Mouse (Mus musculus): ENCODE results near the gene Uqcrh. TPM values are rescaled to one million over a fixed set of nuclear protein-coding genes. Genes with fewer than 3 reads are reported as not detected.

Gene Uqcrh
- total RNA-seq, 2 experiments from 2014 or later: 876 to 989 TPM

Other genes starting within 250 kb of the Uqcrh start
- gene Mob3c, start 247.0 kb downstream of the Uqcrh start, total RNA-seq (2021): 1 to 10 TPM; 2.8 to 3.4 TPM
- 10 to 100 TPM; 23.8 to 25.4 TPM for gene Mknk1, start 235.9 kb downstream of the Uqcrh start, total RNA-seq (2021)
- not detected for gene Kncn, start 190.7 kb downstream of the Uqcrh start, total RNA-seq (2021)
- gene 6430628N08Rik, start 184.4 kb downstream of the Uqcrh start, total RNA-seq (2021): not detected
- gene Dmbx1, start 135.1 kb downstream of the Uqcrh start, total RNA-seq (2021): not detected
- under 1 TPM in 1 of 2 experiments, not detected in 1; 0.39 TPM for gene Faah, start 57.1 kb downstream of the Uqcrh start, total RNA-seq (2021)
- 10 to 100 TPM; 12.7 to 13.9 TPM for gene Nsun4, start 21.2 kb downstream of the Uqcrh start, total RNA-seq (2021)
- 10 to 100 TPM; 19.0 to 25.0 TPM for gene Lrrc41, start 198 bp upstream of the Uqcrh start, total RNA-seq (2021)
- gene Rad54l, start 48.6 kb upstream of the Uqcrh start, total RNA-seq (2021): 1 to 10 TPM; 1.8 to 2.2 TPM
- gene Pomgnt1, start 48.8 kb upstream of the Uqcrh start, total RNA-seq (2021): 10 to 100 TPM; 52.0 to 52.2 TPM
- 10 to 100 TPM; 10.8 to 13.4 TPM for gene Lurap1, start 76.3 kb upstream of the Uqcrh start, total RNA-seq (2021)
- not detected for gene Tspan1, start 92.5 kb upstream of the Uqcrh start, total RNA-seq (2021)
- gene 1700042G07Rik, start 98.3 kb upstream of the Uqcrh start, total RNA-seq (2021): not detected
- gene Gm49337, start 98.3 kb upstream of the Uqcrh start, total RNA-seq (2021): under 1 TPM in 1 of 2 experiments, not detected in 1; 0.47 TPM
- gene Pik3r3, start 146.5 kb upstream of the Uqcrh start, total RNA-seq (2021): 10 to 100 TPM in 1 of 2 experiments, 1 to 10 TPM in 1; 7.7 to 11.3 TPM

Data from gastrocnemius, postnatal 14 days (tissue).